Mouse (Mus musculus): ENCODE data around the gene Ptrh1.

DNA sequence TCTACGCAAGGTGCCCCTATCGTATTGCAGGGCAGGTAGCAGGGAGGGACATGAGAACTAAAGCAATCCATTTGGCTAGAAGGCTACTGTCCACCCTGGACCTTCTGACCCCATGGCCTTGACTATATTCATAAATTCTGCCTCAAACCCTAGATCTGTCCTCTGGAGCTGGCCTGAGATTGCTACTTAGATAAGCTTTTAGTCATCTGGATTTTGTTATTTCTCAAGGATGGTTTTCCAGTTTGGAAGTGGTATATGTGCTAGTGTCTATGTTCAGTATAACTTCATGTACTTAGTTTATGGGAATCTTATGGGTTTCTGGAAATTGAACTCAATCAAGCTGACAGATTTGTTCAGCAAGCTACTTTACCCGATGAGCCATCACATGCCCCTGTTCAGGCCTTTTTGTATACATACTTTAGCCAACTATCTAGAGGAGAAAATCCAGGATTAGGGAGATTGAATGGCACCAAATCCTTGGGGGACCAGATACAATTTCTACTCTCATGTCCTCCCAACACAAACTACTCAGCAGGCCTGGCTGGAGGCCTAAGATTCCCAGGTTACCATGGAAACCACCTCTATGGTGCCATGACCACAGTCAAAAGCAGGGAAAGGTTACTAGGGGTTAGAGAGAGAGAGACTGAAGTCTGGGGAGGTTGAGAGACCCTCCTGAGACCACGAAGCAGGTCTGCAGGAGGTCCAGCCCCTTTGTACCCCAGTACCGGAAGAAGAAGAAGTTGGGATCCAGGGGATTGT is 6.1 kb upstream of the Ptrh1 start:
- TF ChIP-seq CTCF (IDR thresholded peaks at IDR 0.05; ENCODE audit: low read depth) (no peak), EP300 (IDR thresholded peaks at IDR 0.05; ENCODE audit: low read depth) (no peak)

All from liver, embryonic 14.5 days (tissue).